Mouse (Mus musculus) left cerebral cortex, postnatal 36 days (tissue): ENCODE measurements around the gene Slc25a3. TPM values are rescaled to one million over a fixed set of nuclear protein-coding genes. Genes with fewer than 3 reads are reported as not detected.

Experiments used
- DNase-seq, 2 experiments: peaks; one replicate each; pipeline ENCODE4 v3.0.0; 2021 to 2022; ENCODE audit warnings: low spot score in 2 of 2, mixed read lengths in 1 of 2
- intact Hi-C: fragments of 180-260 bp; cut with DNase I; formaldehyde crosslinking; loops from one replicate; pipeline ENCODE4 v1.15.1; 2025
- total RNA-seq, 2 experiments: library from RNA; stranded (reverse); gene quantifications; 2 replicates each; pipeline ENCODE4 v1.2.3; 2021

Slc25a3 gene
- total RNA-seq, 2 experiments from 2014 or later: 513 to 539 TPM

GRCm38 (mm10) chr10:91101936-91102335 is 21.9 kb downstream of the Slc25a3 start:
- no peak for DNase-seq
- intact Hi-C loops: no loop called here

- DNase-seq: no peak
- intact Hi-C loops: no loop called here
Observed at GRCm38 (mm10) chr10:91100101-91100500, 23.8 kb downstream of the Slc25a3 start.

GRCm38 (mm10) chr10:91098056-91098455 is 25.8 kb downstream of the Slc25a3 start:
- intact Hi-C loops: no loop called here
- no peak for DNase-seq

- intact Hi-C loops: no loop called here
- DNase-seq: no peak
Observed at GRCm38 (mm10) chr10:91094251-91095104, 29.4 kb downstream of the Slc25a3 start.

GRCm38 (mm10) chr10:91092812-91093211 is 31.0 kb downstream of the Slc25a3 start:
- no peak for DNase-seq
- intact Hi-C loops: no loop called here

- intact Hi-C loops: loop anchor here (5.0 kb wide), 1 partner anchor 39 kb away; the partner anchor contains the start of gene Slc25a3
- no peak for DNase-seq
Observed at GRCm38 (mm10) chr10:91083393-91083927, 40.4 kb downstream of the Slc25a3 start.

GRCm38 (mm10) chr10:91082550-91083392 is 41.1 kb downstream of the Slc25a3 start, which contains the start of the genes Apaf1 and Ikbip:
Gene Apaf1 (minus strand): TSS chr10:91082770.
Gene Ikbip (plus strand): TSS chr10:91082940.
- intact Hi-C loops: loop anchor here (5.0 kb wide), 1 partner anchor 40 kb away; the partner anchor contains the start of gene Slc25a3
- DNase-seq: peak; percentile 100

GRCm38 (mm10) chr10:91081959-91082507 is 41.8 kb downstream of the Slc25a3 start:
- intact Hi-C loops: loop anchor here (5.0 kb wide), 1 partner anchor 40 kb away; the partner anchor contains the start of gene Slc25a3
- DNase-seq: no peak

- intact Hi-C loops: loop anchor here (5.0 kb wide), 1 partner anchor 42 kb away; the partner anchor contains the start of gene Slc25a3
- no peak for DNase-seq
Observed at GRCm38 (mm10) chr10:91080540-91080939, 43.3 kb downstream of the Slc25a3 start.

- intact Hi-C loops: no loop called here
- no peak for DNase-seq
Observed at GRCm38 (mm10) chr10:91076667-91077066, 47.2 kb downstream of the Slc25a3 start.

GRCm38 (mm10) chr10:91073345-91073744 is 50.5 kb downstream of the Slc25a3 start:
- no peak for DNase-seq
- intact Hi-C loops: loop anchor here (5.0 kb wide), 1 partner anchor 169 kb away; no protein-coding TSS in a partner anchor

- intact Hi-C loops: loop anchor here (2.0 to 5.0 kb wide), 2 partner anchors 69 to 171 kb away; no protein-coding TSS in a partner anchor
- DNase-seq: no peak
Observed at GRCm38 (mm10) chr10:91071768-91072167, 52.1 kb downstream of the Slc25a3 start.

Other genes with a start within 250 kb of the Slc25a3 start
- gene Apaf1, start 41.3 kb downstream of the Slc25a3 start, total RNA-seq: 10 to 100 TPM; 11.4 to 12.8 TPM
- gene Ikbip, start 41.1 kb downstream of the Slc25a3 start, total RNA-seq: 10 to 100 TPM; 12.5 to 13.3 TPM
- gene Tmpo, start 57.3 kb upstream of the Slc25a3 start, total RNA-seq: 10 to 100 TPM; 34.6 to 41.3 TPM